Mouse (Mus musculus) small intestine, adult 2 months (tissue): Measurements from ENCODE around the gene Pcgf3. TPM values are rescaled to one million over a fixed set of nuclear protein-coding genes. Genes with fewer than 3 reads are reported as not detected.
A peak's percentile ranks its signal among the peaks of the same experiment; 100 is the strongest.

Experiments used
- H3K27ac ChIP-seq: fragments of 200-500 bp; 2 replicates; pipeline ENCODE4 v1.5.1; 2012; ENCODE audit warnings: low read depth, low read length, control low read depth, inconsistent platforms; ENCODE audit not compliant: insufficient read depth
- H3K27me3 ChIP-seq: fragments of 200-500 bp; 2 replicates; pipeline ENCODE4 v1.6.1; 2012; ENCODE audit warnings: mild to moderate bottlenecking, moderate library complexity, low read length, inconsistent platforms; ENCODE audit not compliant: control insufficient read depth, insufficient read depth
- H3K36me3 ChIP-seq: fragments of 200-500 bp; 2 replicates; pipeline ENCODE4 v1.6.1; 2012; ENCODE audit warnings: mild to moderate bottlenecking, low read length, control low read depth, inconsistent platforms; ENCODE audit not compliant: control insufficient read depth, insufficient read depth
- H3K4me1 ChIP-seq: fragments of 200-500 bp; 2 replicates; pipeline ENCODE4 v1.6.1; 2012; ENCODE audit warnings: low read length, inconsistent platforms, mixed read lengths; ENCODE audit not compliant: control insufficient read depth, insufficient read depth, insufficient read length
- H3K4me3 ChIP-seq: fragments of 200-500 bp; 2 replicates; pipeline ENCODE4 v1.5.1; 2012; ENCODE audit warnings: low read depth, mild to moderate bottlenecking, control low read depth, inconsistent platforms, low read length, moderate library complexity
- CTCF ChIP-seq: fragments of 200-500 bp; IDR thresholded peaks from 2 replicates; pipeline ENCODE4 v1.5.1; 2012; ENCODE audit warnings: low read depth, mild to moderate bottlenecking, control low read depth, inconsistent platforms, low read length, moderate library complexity, mixed read lengths; ENCODE audit not compliant: insufficient replicate concordance, insufficient read length; ENCODE audit errors: extremely low read depth
- POLR2A ChIP-seq: fragments of 200-500 bp; IDR thresholded peaks from 2 replicates; pipeline ENCODE4 v1.6.1; 2012; ENCODE audit warnings: low read depth, mild to moderate bottlenecking, control low read depth, inconsistent platforms, low read length, moderate library complexity
- WGBS: fragments of 180-500 bp; shearing (Covaris S2); methylation state at CpG from one replicate; pipeline ENCODE4 v1.1.7; 2018; 5-methylcytosine and 5-hydroxymethylcytosine counted together
- polyA plus RNA-seq: library from polyadenylated mRNA; depleted of rRNA; stranded (reverse); fragments of >200 nt; gene quantifications from 2 replicates; pipeline ENCODE4 v1.2.3, GENCODE M21; 2012; rRNA removed

Pcgf3 gene
- 3.3 and 5.1 TPM in 2 replicates for polyA plus RNA-seq

GRCm38 (mm10) chr5:108461082-108462065, at the start of gene Pcgf3:
Pcgf3 (plus strand) TSS chr5:108461232.
- TF ChIP-seq CTCF = no peak
- 0 out of 2 replicates have a peak, but pooled peaks have one; percentile 53 for TF ChIP-seq POLR2A
- peak within 1 kb of the TSS; percentile 39 for H3K27ac ChIP-seq
- H3K4me1 ChIP-seq = peaks cover 6% of the 10 kb centered on the region; the same call in 1 of the 2 replicates
- peak within 1 kb of the TSS; percentile 72 for H3K4me3 ChIP-seq
- WGBS = under 1% methylated on average over 60 of the region's 62 CpGs
- no peaks in the 10 kb centered on the region for H3K36me3 ChIP-seq
- H3K27me3 ChIP-seq = no peaks in the 10 kb centered on the region

GRCm38 (mm10) chr5:108414711-108415110, 46.3 kb upstream of the Pcgf3 start:
- WGBS = 65% methylated on average over 2 of the region's 2 CpGs
- H3K27me3 ChIP-seq = no peaks in the 10 kb centered on the region
- no peaks in the 10 kb centered on the region for H3K4me1 ChIP-seq
- no peaks in the 10 kb centered on the region for H3K36me3 ChIP-seq
- no peak for TF ChIP-seq POLR2A
- no peak for TF ChIP-seq CTCF
- no peak overlapping the region for H3K27ac ChIP-seq
- H3K4me3 ChIP-seq = no peak overlapping the region

GRCm38 (mm10) chr5:108422741-108423140, 38.3 kb upstream of the Pcgf3 start:
- no peak overlapping the region for H3K27ac ChIP-seq
- no peak for TF ChIP-seq CTCF
- no peak for TF ChIP-seq POLR2A
- no peaks in the 10 kb centered on the region for H3K36me3 ChIP-seq
- WGBS = 51% methylated on average over 3 of the region's 3 CpGs
- H3K4me3 ChIP-seq = no peak overlapping the region
- peaks cover 2% of the 10 kb centered on the region; the same call in 1 of the 2 replicates for H3K4me1 ChIP-seq
- H3K27me3 ChIP-seq = no peaks in the 10 kb centered on the region

GRCm38 (mm10) chr5:108423427-108423826, 37.6 kb upstream of the Pcgf3 start:
- H3K36me3 ChIP-seq = no peaks in the 10 kb centered on the region
- peaks cover 2% of the 10 kb centered on the region; the same call in 1 of the 2 replicates for H3K4me1 ChIP-seq
- no peak for TF ChIP-seq CTCF
- no peak for TF ChIP-seq POLR2A
- no peaks in the 10 kb centered on the region for H3K27me3 ChIP-seq
- no peak overlapping the region for H3K4me3 ChIP-seq
- WGBS = 93% methylated on average over 2 of the region's 2 CpGs
- H3K27ac ChIP-seq = no peak overlapping the region

GRCm38 (mm10) chr5:108427186-108427585, 33.8 kb upstream of the Pcgf3 start:
- TF ChIP-seq CTCF (peak; percentile 71; the same call in 1 of the 2 replicates), POLR2A (no peak)
- H3K27ac ChIP-seq = no peak overlapping the region
- H3K4me3 ChIP-seq = no peak overlapping the region
- no peaks in the 10 kb centered on the region for H3K27me3 ChIP-seq
- H3K36me3 ChIP-seq = peaks cover 24% of the 10 kb centered on the region
- 34% methylated on average over 1 of the region's 1 CpGs for WGBS
- peaks cover 2% of the 10 kb centered on the region; the same call in 1 of the 2 replicates for H3K4me1 ChIP-seq

- no peak for TF ChIP-seq CTCF
- TF ChIP-seq POLR2A = no peak
- 87% methylated on average over 6 of the region's 6 CpGs for WGBS
These were observed 29.8 kb upstream of the Pcgf3 start for GRCm38 (mm10) chr5:108431196-108431595.

GRCm38 (mm10) chr5:108433804-108434587, 27.0 kb upstream of the Pcgf3 start, which contains the start of gene Atp5k:
Atp5k (minus strand) TSS chr5:108434448.
- H3K4me1 ChIP-seq = peaks cover 5% of the 10 kb centered on the region; the same call in 1 of the 2 replicates
- no peaks in the 10 kb centered on the region for H3K27me3 ChIP-seq
- TF ChIP-seq POLR2A = peak; percentile 40; the same call in 1 of the 2 replicates
- TF ChIP-seq CTCF = peak; percentile 88
- WGBS = 1% methylated on average over 42 of the region's 42 CpGs
- peak within 1 kb of the TSS; percentile 29 for H3K27ac ChIP-seq
- H3K4me3 ChIP-seq = peak within 1 kb of the TSS; percentile 87
- peaks cover 30% of the 10 kb centered on the region for H3K36me3 ChIP-seq

More at GRCm38 (mm10) chr5:108431196-108431595, 29.8 kb upstream of the Pcgf3 start:
- peaks cover 5% of the 10 kb centered on the region; the same call in 1 of the 2 replicates for H3K4me1 ChIP-seq
- peaks cover 31% of the 10 kb centered on the region for H3K36me3 ChIP-seq
- H3K27ac ChIP-seq = no peak overlapping the region
- H3K4me3 ChIP-seq = no peak overlapping the region
- no peaks in the 10 kb centered on the region for H3K27me3 ChIP-seq
